23 mouse cellular contexts compared by ENCODE assay signal in genomic region chr11:31480225-31481056, GRCm38 (mm10).
DNase-seq lines count a peak whose midpoint lies in the region; ATAC-seq and TF ChIP-seq lines count a peak whose summit lies in the region.
"Had no signal": no experiment of that assay in that cellular context is flagged by ENCODE, and none has a peak within 500 bp of the region (broad histone marks: within the 10 kb centered on the region; RNA-seq: fewer than 3 reads in every experiment).

No protein-coding gene starts in this region.

- TF ChIP-seq POLR2A in lung, adult 2 months (IDR thresholded peaks at IDR 0.05; ENCODE audit: borderline replicate concordance, extremely low read depth, low read depth, low read length): no peak

- DNase-seq in cerebellum, postnatal 25 days: peak; percentile 11 to 12
- DNase-seq in cerebellum, adult 11-12 months: no peak
- DNase-seq in hindbrain, postnatal 0 days (ENCODE audit: low spot score): no peak
- DNase-seq in hindbrain, embryonic 14.5 days (ENCODE audit: low spot score): no peak
- DNase-seq in lung, adult 2 months: no peak
- DNase-seq in lung, postnatal 36 days: peak; percentile 18
- DNase-seq in urinary bladder, postnatal 10 days (ENCODE audit: low spot score): no peak
- DNase-seq: adrenal gland, postnatal 10 days; cerebellum, adult 9-10 months; gastrocnemius, postnatal 36 days; heart, postnatal 4 days; kidney, postnatal 4 days; liver, embryonic 13.5 days; right cerebral cortex, adult 18-20 months; thymus, adult 2 months had no signal

- 62% methylated on average over 5 of the region's 5 CpGs for WGBS in hindbrain, postnatal 0 days
- WGBS in hindbrain, embryonic 14.5 days: 78% methylated on average over 5 of the region's 5 CpGs
- WGBS in lung, embryonic 16.5 days: 43% methylated on average over 5 of the region's 5 CpGs
- WGBS in lung, adult 2 months: 60% methylated on average over 5 of the region's 5 CpGs

- H3K9ac ChIP-seq in hindbrain, postnatal 0 days (replicated peaks; ENCODE audit: low read length): no peak overlapping the region
- no peak overlapping the region for H3K9ac ChIP-seq in hindbrain, embryonic 14.5 days
- H3K9ac ChIP-seq in lung, embryonic 16.5 days (ENCODE audit: low read length): no peak overlapping the region
- H3K9ac ChIP-seq: embryonic facial prominence, embryonic 12.5 days; heart, embryonic 15.5 days; hindbrain, embryonic 15.5 days; liver, embryonic 13.5 days; neural tube, embryonic 15.5 days; stomach, embryonic 15.5 days had no signal

- ATAC-seq in hindbrain, postnatal 0 days: peak; percentile 44; the same call in 1 of the 2 replicates
- ATAC-seq in hindbrain, embryonic 14.5 days (ENCODE audit: low FRiP score): no peak
- ATAC-seq in lung, embryonic 16.5 days (ENCODE audit: low read depth): peak; percentile 64
- ATAC-seq: intestine, postnatal 0 days had no signal

- H3K4me3 ChIP-seq in hindbrain, postnatal 0 days (ENCODE audit: low read length): no peak overlapping the region
- H3K4me3 ChIP-seq in hindbrain, embryonic 14.5 days (replicated peaks; ENCODE audit: low read length): no peak overlapping the region
- no peak overlapping the region for H3K4me3 ChIP-seq in lung, embryonic 16.5 days (ENCODE audit: low read length)
- no peak overlapping the region for H3K4me3 ChIP-seq in lung, adult 2 months (replicated peaks; ENCODE audit: extremely low read depth, low read depth, low read length)
- H3K4me3 ChIP-seq: embryonic facial prominence, embryonic 12.5 days; heart, embryonic 15.5 days; hindbrain, embryonic 15.5 days; liver, embryonic 13.5 days; neural tube, embryonic 15.5 days; stomach, embryonic 15.5 days had no signal

- H3K27me3 ChIP-seq in hindbrain, postnatal 0 days (ENCODE audit: insufficient read depth, low read length): no peaks in the 10 kb centered on the region
- no peaks in the 10 kb centered on the region for H3K27me3 ChIP-seq in hindbrain, embryonic 14.5 days (ENCODE audit: control insufficient read depth, insufficient read depth, low read length)
- no peaks in the 10 kb centered on the region for H3K27me3 ChIP-seq in lung, embryonic 16.5 days (ENCODE audit: control insufficient read depth, insufficient read depth, low read depth, low read length)
- H3K27me3 ChIP-seq: embryonic facial prominence, embryonic 12.5 days; heart, embryonic 15.5 days; hindbrain, embryonic 15.5 days; liver, embryonic 13.5 days; neural tube, embryonic 15.5 days; stomach, embryonic 15.5 days had no signal

- H3K36me3 ChIP-seq in hindbrain, postnatal 0 days (ENCODE audit: insufficient read depth, low read length): no peaks in the 10 kb centered on the region
- H3K36me3 ChIP-seq in hindbrain, embryonic 14.5 days (replicated peaks; ENCODE audit: control insufficient read depth, insufficient read depth): no peaks in the 10 kb centered on the region
- H3K36me3 ChIP-seq in lung, embryonic 16.5 days (ENCODE audit: control insufficient read depth, insufficient read depth, low read length): no peaks in the 10 kb centered on the region
- H3K36me3 ChIP-seq: embryonic facial prominence, embryonic 12.5 days; heart, embryonic 15.5 days; hindbrain, embryonic 15.5 days; liver, embryonic 13.5 days; neural tube, embryonic 15.5 days; stomach, embryonic 15.5 days had no signal

- H3K9me3 ChIP-seq in hindbrain, postnatal 0 days (ENCODE audit: low read length): no peaks in the 10 kb centered on the region
- no peaks in the 10 kb centered on the region for H3K9me3 ChIP-seq in hindbrain, embryonic 14.5 days (ENCODE audit: control insufficient read depth, low read length)
- H3K9me3 ChIP-seq in lung, embryonic 16.5 days (ENCODE audit: control insufficient read depth, low read length): no peaks in the 10 kb centered on the region
- H3K9me3 ChIP-seq: embryonic facial prominence, embryonic 12.5 days; heart, embryonic 15.5 days; hindbrain, embryonic 15.5 days; liver, embryonic 13.5 days; neural tube, embryonic 15.5 days; stomach, embryonic 15.5 days had no signal

- no peaks in the 10 kb centered on the region for H3K4me1 ChIP-seq in hindbrain, postnatal 0 days (ENCODE audit: insufficient read depth, low read length)
- H3K4me1 ChIP-seq in hindbrain, embryonic 14.5 days (replicated peaks; ENCODE audit: control insufficient read depth, insufficient read depth, low read length): no peaks in the 10 kb centered on the region
- H3K4me1 ChIP-seq in lung, embryonic 16.5 days (replicated peaks; ENCODE audit: control insufficient read depth, insufficient read depth, low read length): no peaks in the 10 kb centered on the region
- H3K4me1 ChIP-seq in lung, adult 2 months (ENCODE audit: control insufficient read depth, insufficient read depth, low read length): no peaks in the 10 kb centered on the region
- H3K4me1 ChIP-seq: embryonic facial prominence, embryonic 12.5 days; heart, embryonic 15.5 days; hindbrain, embryonic 15.5 days; neural tube, embryonic 15.5 days; stomach, embryonic 15.5 days had no signal

- H3K27ac ChIP-seq in hindbrain, postnatal 0 days: no peak overlapping the region
- no peak overlapping the region for H3K27ac ChIP-seq in hindbrain, embryonic 14.5 days
- no peak overlapping the region; the same call in 1 of the 2 replicates for H3K27ac ChIP-seq in lung, embryonic 16.5 days (ENCODE audit: low read length)
- H3K27ac ChIP-seq: embryonic facial prominence, embryonic 12.5 days; heart, embryonic 15.5 days; hindbrain, embryonic 15.5 days; liver, embryonic 13.5 days; neural tube, embryonic 15.5 days; stomach, embryonic 15.5 days had no signal

- no peak for TF ChIP-seq CTCF in hindbrain, postnatal 0 days (IDR thresholded peaks at IDR 0.05; ENCODE audit: low read depth)
- TF ChIP-seq CTCF in lung, adult 2 months (IDR thresholded peaks at IDR 0.05; ENCODE audit: insufficient read depth, low read length): no peak

- no peak overlapping the region for H3K4me2 ChIP-seq in hindbrain, postnatal 0 days (ENCODE audit: low read depth, low read length)
- no peak overlapping the region for H3K4me2 ChIP-seq in hindbrain, embryonic 14.5 days (replicated peaks)
- H3K4me2 ChIP-seq in lung, embryonic 16.5 days (ENCODE audit: low read depth, low read length): no peak overlapping the region
- H3K4me2 ChIP-seq: embryonic facial prominence, embryonic 12.5 days; heart, embryonic 15.5 days; hindbrain, embryonic 15.5 days; liver, embryonic 13.5 days; midbrain, embryonic 11.5 days; neural tube, embryonic 15.5 days; stomach, embryonic 15.5 days had no signal

Comparison
In these comparisons a context has a peak if more than half of its experiments do, and no peak if none do; other contexts are left out.
1. DNase-seq: peak in cerebellum, postnatal 25 days (2 of 2) and lung, postnatal 36 days (single experiment); none in cerebellum, adult 11-12 months (single experiment), hindbrain, postnatal 0 days (single experiment), hindbrain, embryonic 14.5 days (single experiment), lung, adult 2 months (single experiment) and urinary bladder, postnatal 10 days (single experiment).